Mouse (Mus musculus): ENCODE data around the gene Atxn7l3b.

DNA sequence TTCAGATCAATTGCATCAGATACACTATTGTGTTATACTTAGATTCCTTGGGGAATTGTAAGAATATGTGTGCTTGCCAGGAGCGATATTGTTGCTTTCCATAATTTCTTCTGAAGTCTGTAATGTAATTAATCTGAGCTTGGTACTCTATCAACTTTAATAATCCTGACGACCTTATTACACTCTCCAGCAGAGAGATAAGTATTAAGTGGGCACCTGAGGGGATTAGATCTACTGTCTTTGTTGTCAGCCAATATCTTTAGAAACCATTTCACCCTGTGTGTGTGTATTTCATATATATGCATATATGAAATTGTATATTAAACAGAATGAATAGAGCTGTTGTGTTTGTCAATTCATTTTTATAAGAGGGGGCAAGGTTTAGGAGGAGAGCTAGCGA is 29.0 kb downstream of the Atxn7l3b start:
- TF ChIP-seq CTCF (IDR thresholded peaks at IDR 0.05) (no peak), POLR2A (IDR thresholded peaks at IDR 0.05; ENCODE audit: insufficient read depth, low read depth, low read length) (no peak)

Measured in heart, adult 2 months (tissue).